Mouse (Mus musculus): ENCODE measurements around the gene Orai3.

Gene Orai3

GRCm38 (mm10) chr7:127798591-127798990, 29.0 kb downstream of the Orai3 start:
- DNase-seq (ENCODE audit: low spot score in 2 of 2), result no peak

- DNase-seq (ENCODE audit: low spot score in 2 of 2), result no peak
Measured at GRCm38 (mm10) chr7:127799211-127799610, 29.6 kb downstream of the Orai3 start.

DNA sequence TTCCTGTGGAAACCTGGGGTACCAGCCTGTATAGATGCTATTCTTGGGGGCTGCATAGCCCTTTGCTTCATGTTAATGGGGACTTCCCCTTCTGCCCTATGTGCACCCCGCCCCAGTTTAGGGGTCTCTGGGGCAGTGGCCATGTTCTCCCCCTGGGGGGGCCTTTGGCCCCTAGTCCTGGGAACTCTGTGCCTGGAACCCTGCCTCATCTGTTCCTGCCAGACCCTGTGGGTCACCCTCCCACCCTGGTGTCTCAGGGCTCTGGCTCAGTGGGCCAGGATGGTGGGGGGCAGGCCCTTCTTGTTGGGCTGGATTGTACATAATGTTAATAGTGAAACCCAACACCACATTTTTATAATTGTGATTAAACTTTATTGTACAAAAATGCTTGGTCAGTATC, 30.1 kb downstream of the Orai3 start:
- no peak for DNase-seq (ENCODE audit: low spot score in 2 of 2)

DNA sequence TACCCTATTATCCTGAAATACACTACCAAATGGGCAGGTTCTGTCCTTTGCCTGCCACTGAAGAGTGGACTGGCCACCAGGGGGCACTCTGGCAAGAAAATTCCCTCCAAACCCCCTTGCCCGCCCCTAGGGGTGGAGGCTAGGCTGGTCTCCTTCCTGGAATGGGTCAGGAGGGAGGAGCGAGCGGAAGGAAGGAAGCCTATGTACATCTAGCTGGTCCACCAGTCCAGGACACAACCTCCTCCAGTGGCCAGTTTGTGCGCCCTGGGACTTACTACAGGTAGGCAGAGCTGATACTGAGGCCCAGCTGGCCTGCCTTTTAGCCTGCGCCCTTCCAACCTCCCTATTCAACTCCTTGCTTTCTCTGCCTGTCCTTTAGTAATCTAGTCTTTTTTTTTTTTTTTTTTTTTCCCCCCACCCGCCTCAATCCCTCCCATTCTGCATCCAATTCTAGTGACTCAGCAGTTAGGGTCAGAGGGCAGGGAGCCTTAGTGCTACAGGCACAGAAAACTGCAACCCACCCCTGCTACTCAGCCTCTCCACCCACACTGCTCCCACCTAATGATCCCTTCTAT, 30.9 kb downstream of the Orai3 start, which contains the start of gene Hsd3b7:
Gene Hsd3b7, plus strand, starts transcription at position 170 of the 575 bp plus-strand sequence.
- peak; percentile 93 to 94 for DNase-seq (ENCODE audit: low spot score in 2 of 2)

DNA sequence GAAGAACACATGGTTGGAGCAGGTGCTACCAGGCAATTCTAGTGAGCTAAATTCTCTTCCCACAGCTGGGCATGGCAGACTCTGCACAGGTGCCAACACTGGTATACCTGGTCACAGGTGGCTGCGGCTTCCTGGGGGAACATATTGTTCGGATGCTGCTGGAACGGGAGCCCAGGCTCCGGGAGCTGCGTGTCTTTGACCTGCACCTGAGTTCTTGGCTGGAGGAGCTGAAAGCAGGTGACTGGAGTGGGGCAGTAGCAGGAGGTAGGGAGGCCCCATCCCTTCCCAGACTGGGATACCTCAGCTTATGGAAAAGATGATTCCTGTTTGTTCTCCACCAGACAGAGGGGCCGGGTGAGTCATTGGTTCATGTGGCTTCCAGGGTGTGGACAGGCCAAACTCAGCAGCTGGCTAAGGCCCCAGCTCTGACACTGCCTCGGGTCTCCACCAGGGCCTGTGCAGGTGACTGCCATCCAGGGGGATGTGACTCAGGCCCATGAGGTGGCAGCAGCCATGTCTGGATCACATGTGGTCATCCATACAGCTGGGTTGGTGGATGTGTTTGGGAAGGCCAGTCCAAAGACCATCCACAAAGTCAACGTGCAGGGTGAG, 31.5 kb downstream of the Orai3 start:
- peak; percentile 27 to 30 for DNase-seq (ENCODE audit: low spot score in 2 of 2)

- no peak for DNase-seq (ENCODE audit: low spot score in 2 of 2)
Measured at GRCm38 (mm10) chr7:127802313-127802712, 32.7 kb downstream of the Orai3 start.

DNA sequence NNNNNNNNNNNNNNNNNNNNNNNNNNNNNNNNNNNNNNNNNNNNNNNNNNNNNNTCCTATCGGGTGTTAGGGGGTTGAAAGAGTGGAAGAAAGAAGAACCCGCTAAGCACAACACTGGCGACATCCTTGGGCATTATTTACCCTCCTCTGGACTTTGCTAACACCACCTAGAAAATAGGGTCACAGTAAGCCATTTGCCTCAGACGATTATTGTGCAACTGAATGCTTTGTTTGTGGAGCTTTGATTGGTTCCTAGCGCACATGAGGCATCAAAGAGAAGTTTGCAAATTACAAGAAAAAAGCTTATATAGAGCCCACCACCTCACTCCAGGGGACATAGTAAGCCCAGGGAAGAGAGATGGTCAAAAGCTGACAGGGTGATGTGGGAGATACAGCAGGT, 39.2 kb downstream of the Orai3 start:
- DNase-seq (ENCODE audit: low spot score in 2 of 2), result no peak

GRCm38 (mm10) chr7:127809846-127810245, 40.2 kb downstream of the Orai3 start:
- DNase-seq (ENCODE audit: low spot score in 2 of 2), result no peak

DNA sequence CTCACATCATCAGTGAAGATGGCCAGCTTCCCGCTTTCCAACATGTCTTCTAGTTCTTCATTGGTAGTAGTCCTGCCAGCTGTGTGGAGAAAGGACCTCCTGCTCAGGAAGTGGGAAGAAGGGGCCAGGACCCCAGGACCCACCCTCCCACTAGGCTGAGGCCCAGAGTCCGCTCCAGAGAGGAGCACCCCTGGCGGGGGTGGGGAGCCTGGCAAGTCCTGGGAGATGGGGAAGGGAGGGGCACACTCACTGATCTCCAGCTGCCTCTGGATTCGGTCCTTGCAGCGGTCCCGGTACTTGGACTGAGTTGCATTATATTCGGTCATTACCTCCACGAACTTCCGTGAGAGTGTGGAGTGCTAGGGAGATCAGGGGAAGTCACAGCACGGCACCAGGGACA, 41.0 kb downstream of the Orai3 start:
- DNase-seq (ENCODE audit: low spot score in 2 of 2), result no peak

- DNase-seq (ENCODE audit: low spot score in 2 of 2), result no peak
Measured at GRCm38 (mm10) chr7:127811240-127811639, 41.6 kb downstream of the Orai3 start.

- no peak for DNase-seq (ENCODE audit: low spot score in 2 of 2)
Measured at GRCm38 (mm10) chr7:127812292-127812691, 42.7 kb downstream of the Orai3 start.

DNA sequence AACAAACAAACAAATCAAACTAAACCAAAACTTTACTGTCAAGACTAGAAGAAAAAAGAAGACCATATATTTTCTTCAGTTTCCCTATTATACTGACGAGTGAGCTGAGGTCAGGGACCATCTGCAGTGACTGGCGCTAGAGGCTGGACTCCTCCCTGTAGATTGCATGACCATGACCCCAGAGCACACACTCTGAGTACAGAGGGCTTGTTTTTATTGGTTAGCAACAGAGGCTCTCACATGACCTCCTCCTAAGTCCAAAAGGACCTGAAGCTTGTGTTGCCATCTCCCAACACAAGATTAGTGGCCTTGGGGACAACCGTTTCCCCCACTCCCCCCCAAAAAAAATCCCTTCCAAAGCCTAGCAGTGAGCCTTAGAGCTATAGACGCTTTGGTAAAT, 44.2 kb downstream of the Orai3 start:
- DNase-seq (ENCODE audit: low spot score in 2 of 2), result peak; percentile 44 to 67

- DNase-seq (ENCODE audit: low spot score in 2 of 2), result peak; percentile 78 to 90
Measured at GRCm38 (mm10) chr7:127814241-127814921, 44.8 kb downstream of the Orai3 start.

DNA sequence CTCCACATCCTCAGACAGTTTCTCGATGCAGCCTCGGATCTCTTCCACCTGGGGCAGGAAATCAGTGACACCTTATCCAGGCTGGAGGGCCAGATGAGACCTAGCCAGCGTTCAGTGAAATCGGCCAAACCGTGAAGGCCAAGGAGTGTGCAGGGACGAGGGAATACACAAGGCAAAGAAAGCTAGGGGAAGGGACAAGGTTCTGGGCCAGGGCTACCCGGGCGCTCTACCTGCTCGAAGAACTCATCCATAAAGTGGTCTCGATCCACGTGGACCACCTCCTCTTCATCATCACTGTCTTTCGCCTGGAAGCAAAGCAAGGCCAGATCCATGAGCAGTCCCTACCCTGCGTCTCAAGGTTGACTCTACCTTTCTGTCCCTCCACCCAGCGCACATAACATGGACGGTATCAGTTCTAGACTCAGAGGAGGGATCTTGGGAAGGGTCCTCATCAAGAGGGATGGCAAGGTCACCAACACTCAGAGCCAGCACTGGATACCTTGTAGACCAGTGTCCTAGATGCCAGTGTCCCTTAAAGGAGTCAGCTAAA, 45.6 kb downstream of the Orai3 start:
- no peak for DNase-seq (ENCODE audit: low spot score in 2 of 2)

- peak; percentile 63 for DNase-seq (ENCODE audit: low spot score in 2 of 2)
Measured at GRCm38 (mm10) chr7:127815954-127816821, 46.6 kb downstream of the Orai3 start.

DNA sequence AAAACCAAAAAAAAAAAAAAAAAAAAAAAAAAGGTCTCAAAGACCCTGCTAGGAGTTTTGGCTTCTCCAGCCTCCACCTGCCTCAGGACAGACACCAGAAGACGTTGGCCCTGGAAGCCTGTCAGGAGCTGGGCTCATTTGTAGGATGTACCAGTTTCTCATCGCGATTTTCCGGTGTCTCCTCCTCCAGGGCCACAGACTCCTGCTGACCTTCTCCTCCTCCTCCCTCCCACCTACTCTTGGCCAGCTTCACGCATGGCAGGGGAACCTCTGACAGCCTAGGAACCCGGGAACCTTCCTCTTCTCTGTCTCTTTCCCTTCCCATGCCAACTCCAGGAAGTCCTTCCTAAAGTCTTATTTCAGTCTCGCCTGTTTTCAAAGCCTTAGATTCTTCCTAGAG, 47.4 kb downstream of the Orai3 start:
- DNase-seq (ENCODE audit: low spot score in 2 of 2), result no peak

DNA sequence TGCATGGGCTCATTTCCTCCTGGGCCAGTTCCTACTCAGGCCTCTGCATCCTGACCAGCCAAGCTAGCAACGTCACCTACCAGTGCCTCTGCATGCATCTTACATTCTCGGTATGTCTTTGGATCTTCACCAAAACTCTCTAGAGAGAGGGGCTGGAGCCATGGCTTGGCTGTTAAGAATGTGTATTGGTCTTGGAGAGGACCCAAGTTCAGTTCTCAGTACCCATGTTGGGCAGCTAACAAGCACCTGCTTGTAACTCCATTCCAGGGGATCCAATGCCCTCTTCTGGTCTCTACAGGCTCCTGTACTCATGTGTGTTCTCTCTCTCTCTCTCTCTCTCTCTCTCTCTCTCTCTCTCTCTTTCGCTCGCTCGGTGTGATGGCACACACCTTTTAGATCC, 48.2 kb downstream of the Orai3 start:
- no peak for DNase-seq (ENCODE audit: low spot score in 2 of 2)

- no peak for DNase-seq (ENCODE audit: low spot score in 2 of 2)
Measured at GRCm38 (mm10) chr7:127820836-127821509, 51.4 kb downstream of the Orai3 start.

DNA sequence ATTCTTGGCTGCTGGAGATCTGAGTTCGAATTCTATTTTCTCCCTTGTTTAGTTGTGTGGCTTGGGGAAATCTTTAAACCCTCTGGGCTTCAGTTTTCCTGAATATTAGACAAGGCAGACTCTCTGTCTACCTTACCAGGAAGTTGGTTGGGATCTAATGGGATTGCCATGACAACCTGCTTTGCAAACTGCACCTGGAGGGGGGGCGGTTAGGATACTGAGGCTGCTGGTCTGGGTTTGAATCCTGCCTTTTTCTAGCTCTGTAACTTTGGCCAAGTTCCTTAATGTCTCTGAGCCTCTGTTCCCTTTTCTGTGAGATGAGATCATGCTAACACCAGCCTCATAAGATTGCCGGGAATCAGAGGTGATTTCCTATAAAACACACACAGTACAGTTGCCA, 52.9 kb downstream of the Orai3 start:
- DNase-seq (ENCODE audit: low spot score in 2 of 2), result no peak

DNA sequence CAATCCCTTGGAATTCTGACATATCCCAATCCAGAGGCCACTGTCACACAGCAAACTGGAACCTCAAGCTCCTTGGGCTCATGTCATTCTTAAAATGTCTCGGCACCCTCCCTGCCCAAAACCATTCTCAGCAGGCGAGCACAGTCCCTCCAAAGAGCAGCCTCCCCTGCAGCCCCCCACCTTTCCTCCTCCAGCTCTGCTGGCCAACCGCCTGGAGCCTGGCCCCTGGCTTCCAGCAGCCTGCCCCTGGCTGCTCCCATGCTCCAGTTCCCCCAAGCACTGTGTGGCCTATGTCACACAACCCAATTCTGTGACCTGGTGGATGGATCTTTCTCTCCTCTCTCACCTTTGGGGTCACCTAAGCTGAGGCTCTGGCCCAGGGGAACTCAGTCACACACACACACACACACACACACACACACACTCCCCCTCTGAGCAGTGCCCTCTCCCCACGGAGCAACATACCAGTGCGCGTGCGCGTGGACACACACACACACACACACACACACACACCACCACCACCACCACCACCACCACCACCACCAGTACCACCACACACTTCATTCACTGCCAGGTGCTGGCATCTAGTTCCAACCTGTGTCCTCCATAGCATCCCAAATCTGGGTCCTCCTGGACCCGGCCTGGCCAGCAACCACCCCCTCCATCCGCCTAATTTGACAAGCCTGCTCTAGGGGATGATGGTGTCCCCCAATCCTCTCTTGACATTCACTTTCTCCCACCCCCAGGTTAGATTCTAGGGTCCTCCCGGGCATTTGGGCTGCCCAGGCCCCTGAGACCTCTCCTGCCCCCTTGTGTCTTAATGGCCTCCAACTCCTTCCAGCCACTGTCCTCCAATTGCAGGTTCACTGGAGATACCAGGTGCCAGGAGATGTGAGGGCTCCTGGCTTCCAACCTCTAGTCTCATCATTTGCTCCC, 53.9 kb downstream of the Orai3 start:
- no peak for DNase-seq (ENCODE audit: low spot score in 2 of 2)

Measured in heart, adult 9 months (tissue).